Mouse (Mus musculus) liver, embryonic 14.5 days (tissue): ENCODE results near the gene Isoc2a. TPM values are rescaled to one million over a fixed set of nuclear protein-coding genes. Genes with fewer than 3 reads are reported as not detected.
A peak's percentile ranks its signal among the peaks of the same experiment; 100 is the strongest.

Experiments
- ATAC-seq: fragments of 200-750 bp; cut with Nextera tagmentation; 2 replicates; pipeline ENCODE4 v1.8.0; 2017; ENCODE audit warnings: moderate number of reproducible peaks, mild to moderate bottlenecking, moderate library complexity; ENCODE audit not compliant: insufficient read depth
- DNase-seq, 3 experiments: peaks; one replicate each; pipeline ENCODE4 v3.0.0-alpha.2; 2012 to 2013; ENCODE audit warnings: low read depth in 3 of 3, low spot score in 3 of 3
- H3K27ac ChIP-seq: fragments of 300-500 bp; sonication (generic); 2 replicates; pipeline ENCODE4 v1.5.1; 2014; ENCODE audit warnings: moderate library complexity, mild to moderate bottlenecking, control low read depth, inconsistent platforms
- H3K27me3 ChIP-seq: fragments of 300-500 bp; sonication (generic); 2 replicates; pipeline ENCODE4 v1.6.1; 2014; ENCODE audit warnings: mild to moderate bottlenecking, low read length, moderate library complexity; ENCODE audit not compliant: control insufficient read depth, insufficient read depth
- H3K36me3 ChIP-seq: fragments of 300-500 bp; sonication (generic); replicated peaks from 2 replicates; pipeline ENCODE4 v1.6.1; 2014; ENCODE audit warnings: low read depth; ENCODE audit not compliant: control insufficient read depth, insufficient read depth
- H3K4me1 ChIP-seq, 2 experiments: fragments of 200-500 bp in 1 of 2; fragments of 300-500 bp in 1 of 2; sonication (generic) in 1 of 2; replicated peaks; 2 replicates each; pipeline ENCODE4 v1.6.1; 2012 to 2014; ENCODE audit warnings: antibody characterized with exemption in 1 of 2, inconsistent platforms in 1 of 2, low read length in 1 of 2; ENCODE audit not compliant: control insufficient read depth in 2 of 2, insufficient read depth in 2 of 2
- H3K4me2 ChIP-seq: fragments of 300-500 bp; sonication (generic); 2 replicates; pipeline ENCODE4 v1.6.1; 2014; ENCODE audit warnings: low read depth, mild to moderate bottlenecking, control low read depth, moderate library complexity
- H3K4me3 ChIP-seq, 2 experiments: fragments of 200-500 bp in 1 of 2; fragments of 300-500 bp in 1 of 2; sonication (generic) in 1 of 2; 2 replicates each; pipeline ENCODE4 v1.5.1; 2012 to 2014; ENCODE audit warnings: low read depth in 2 of 2, low read length in 2 of 2, mild to moderate bottlenecking in 2 of 2, control low read depth in 1 of 2, inconsistent platforms in 1 of 2, moderate library complexity in 1 of 2; ENCODE audit not compliant: insufficient read depth in 1 of 2
- H3K9ac ChIP-seq: fragments of 300-500 bp; sonication (generic); replicated peaks from 2 replicates; pipeline ENCODE4 v1.6.1; 2014; ENCODE audit warnings: mild to moderate bottlenecking, control low read depth, moderate library complexity
- H3K9me3 ChIP-seq: fragments of 300-500 bp; sonication (generic); 2 replicates; pipeline ENCODE4 v1.6.1; 2016; ENCODE audit warnings: low read length, mixed read lengths; ENCODE audit not compliant: control insufficient read depth
- CTCF ChIP-seq: IDR thresholded peaks from 2 replicates; pipeline ENCODE4 v1.5.1; 2016; ENCODE audit warnings: antibody characterized with exemption, low read depth, control low read depth
- EP300 ChIP-seq: IDR thresholded peaks from 2 replicates; pipeline ENCODE4 v1.6.1; 2016; ENCODE audit warnings: antibody characterized with exemption, low read depth
- WGBS: fragments of 180-500 bp; shearing (Covaris S2); extraction: QIAGEN DNeasy Blood & Tissue Kit; methylation state at CpG from one replicate; pipeline ENCODE4 v1.1.7; 2014; ENCODE audit not compliant: insufficient replicate concordance; 5-methylcytosine and 5-hydroxymethylcytosine counted together
- polyA plus RNA-seq, 2 experiments: library from polyadenylated mRNA; depleted of rRNA in 1 of 2; stranded (reverse) in 1 of 2; unstranded in 1 of 2; fragments of >200 nt; fragmentation: Nextera tagmentation in 1 of 2; extraction: Ambion mirVana in 1 of 2; gene quantifications; 2 replicates each; pipeline versions ENCODE4 v1.2.1 to v1.2.3; 2012 to 2014

The Isoc2a gene
- polyA plus RNA-seq, 2 experiments, result 0.56 to 6.7 TPM

GRCm38 (mm10) chr7:4842077-4842476, 34.9 kb upstream of the Isoc2a start:
- H3K9me3 ChIP-seq, result no peaks in the 10 kb centered on the region
- ATAC-seq (no peak), DNase-seq (no peak)
- H3K4me1 ChIP-seq, result no peaks in the 10 kb centered on the region
- no peaks in the 10 kb centered on the region for H3K36me3 ChIP-seq
- 47% methylated on average over 5 of the region's 5 CpGs for WGBS
- H3K4me2 ChIP-seq, result no peak overlapping the region
- no peak for TF ChIP-seq EP300
- TF ChIP-seq CTCF, result no peak
- no peak overlapping the region for H3K27ac ChIP-seq
- H3K9ac ChIP-seq, result no peak overlapping the region
- H3K4me3 ChIP-seq, result no peak overlapping the region
- H3K27me3 ChIP-seq, result peaks cover 61% of the 10 kb centered on the region

- 2% methylated on average over 16 of the region's 16 CpGs for WGBS
- TF ChIP-seq EP300, result no peak
- TF ChIP-seq CTCF, result no peak
- Histone ChIP-seq H3K4me3 (no peak overlapping the region), H3K4me2 (no peak overlapping the region), H3K9me3 (no peaks in the 10 kb centered on the region), H3K36me3 (no peaks in the 10 kb centered on the region), H3K27ac (no peak overlapping the region), H3K4me1 (no peaks in the 10 kb centered on the region), H3K27me3 (peaks cover 55% of the 10 kb centered on the region), H3K9ac (no peak overlapping the region)
- DNase-seq (no peak), ATAC-seq (0 out of 2 replicates have a peak, but pooled peaks have one; percentile 45)
Measured at GRCm38 (mm10) chr7:4842634-4843131, 34.3 kb upstream of the Isoc2a start.

GRCm38 (mm10) chr7:4843604-4844244, 33.2 kb upstream of the Isoc2a start:
- Histone ChIP-seq H3K9me3 (no peaks in the 10 kb centered on the region), H3K4me3 (no peak overlapping the region), H3K4me2 (no peak overlapping the region), H3K9ac (no peak overlapping the region), H3K27ac (no peak overlapping the region), H3K27me3 (peaks cover 54% of the 10 kb centered on the region), H3K4me1 (no peaks in the 10 kb centered on the region), H3K36me3 (no peaks in the 10 kb centered on the region)
- DNase-seq, result no peak
- 3% methylated on average over 34 of the region's 34 CpGs for whole genome bisulfite sequencing
- TF ChIP-seq CTCF (no peak), EP300 (no peak)
- ATAC-seq, result no peak

- ATAC-seq (no peak), DNase-seq (no peak)
- no peak within 1 kb of the TSS for H3K4me2 ChIP-seq
- no peak within 1 kb of the TSS for H3K4me3 ChIP-seq
- TF ChIP-seq CTCF (no peak), EP300 (no peak)
- no peaks in the 10 kb centered on the region for H3K4me1 ChIP-seq
- H3K9ac ChIP-seq, result no peak within 1 kb of the TSS
- H3K27ac ChIP-seq, result no peak within 1 kb of the TSS
- H3K36me3 ChIP-seq, result no peaks in the 10 kb centered on the region
- H3K27me3 ChIP-seq, result peaks cover 55% of the 10 kb centered on the region
- H3K9me3 ChIP-seq, result no peaks in the 10 kb centered on the region
- 4% methylated on average over 41 of the region's 41 CpGs for WGBS
Measured at GRCm38 (mm10) chr7:4844245-4844916, 32.6 kb upstream of the Isoc2a start, which contains the start of gene Shisa7. Shisa7 (minus strand) TSS chr7:4844696.

DNA sequence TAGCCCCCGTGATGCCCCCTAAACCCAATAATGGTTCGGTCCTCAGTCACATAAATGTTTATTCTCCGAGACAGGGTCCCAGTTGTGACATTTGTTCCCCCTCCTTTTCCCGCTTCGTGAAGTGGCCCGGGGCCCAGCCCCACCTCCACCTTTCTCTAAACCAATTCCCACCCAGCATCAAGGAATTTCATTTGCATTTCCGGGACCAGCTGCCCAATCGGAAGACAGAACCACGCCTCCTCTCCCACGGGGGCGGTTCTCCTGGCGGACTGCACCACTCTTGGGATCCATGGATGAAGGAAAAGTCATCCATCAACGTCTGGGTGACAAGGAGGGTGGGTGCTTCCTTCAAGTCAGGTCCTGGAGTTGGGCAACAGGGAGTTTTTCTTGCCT, 32.0 kb upstream of the Isoc2a start:
- H3K4me2 ChIP-seq, result no peak overlapping the region
- peak; percentile 51; the same call in 1 of the 2 replicates for ATAC-seq

More for the DNA sequence above, 32.0 kb upstream of the Isoc2a start:
- 3% methylated on average over 13 of the region's 13 CpGs for WGBS
- no peak for TF ChIP-seq EP300
- H3K9me3 ChIP-seq, result no peaks in the 10 kb centered on the region
- no peak for DNase-seq
- peaks cover 56% of the 10 kb centered on the region for H3K27me3 ChIP-seq
- no peaks in the 10 kb centered on the region for H3K36me3 ChIP-seq
- H3K4me3 ChIP-seq, result no peak overlapping the region
- H3K27ac ChIP-seq, result no peak overlapping the region
- H3K4me1 ChIP-seq, result no peaks in the 10 kb centered on the region
- no peak overlapping the region for H3K9ac ChIP-seq
